Mouse (Mus musculus) C2C12 (cell line): ENCODE data around the gene Slit3.

Experiments used
- CTCF ChIP-seq: IDR thresholded peaks from one replicate; pipeline ENCODE4 v1.5.1; 2011; ENCODE audit not compliant: control insufficient read depth, insufficient read depth, insufficient read length
- MAX ChIP-seq: IDR thresholded peaks from one replicate; pipeline ENCODE4 v1.6.1; 2011; ENCODE audit warnings: mild to moderate bottlenecking, control low read depth
- MYOG ChIP-seq: IDR thresholded peaks from one replicate; pipeline ENCODE4 v1.6.1; 2011; ENCODE audit not compliant: control insufficient read depth, insufficient read length; ENCODE audit errors: extremely low read depth
- USF1 ChIP-seq: IDR thresholded peaks from one replicate; pipeline ENCODE4 v1.6.1; 2011; ENCODE audit warnings: low read depth, mild to moderate bottlenecking, control low read depth, moderate library complexity

DNA sequence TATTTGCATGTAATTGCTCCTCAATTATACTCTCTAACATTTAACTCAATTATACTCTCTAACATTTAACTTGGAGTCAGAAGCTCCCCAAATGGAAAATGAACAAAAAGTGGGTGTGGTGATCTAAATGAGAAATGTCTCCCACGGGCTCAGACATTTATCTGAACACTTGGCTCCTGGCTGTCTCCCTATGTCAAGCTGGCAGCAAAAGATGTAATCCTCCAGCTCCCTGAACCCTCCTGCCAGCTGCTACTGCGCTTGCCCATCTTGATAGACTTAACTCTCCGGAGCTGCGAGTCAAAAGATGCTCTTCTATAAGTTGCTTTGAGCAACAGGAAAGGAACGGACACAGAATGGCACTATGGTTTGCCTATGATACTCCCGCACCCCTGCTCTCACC lies 623.5 kb downstream of the Slit3 start:
- no peak for TF ChIP-seq CTCF
- no peak for TF ChIP-seq MAX
- TF ChIP-seq USF1, result no peak
- TF ChIP-seq MYOG, result no peak
